Mouse (Mus musculus) ES-E14 (cell line): ENCODE data around the gene Slc10a7.

Source experiments
- ZC3H11A ChIP-seq: IDR thresholded peaks from 2 replicates; pipeline ENCODE4 v1.6.1; 2012; ENCODE audit warnings: low read depth, mild to moderate bottlenecking, inconsistent platforms, low read length, borderline replicate concordance
- ZNF384 ChIP-seq: IDR thresholded peaks from 2 replicates; pipeline ENCODE4 v1.6.1; 2012; ENCODE audit warnings: low read depth, low read length, inconsistent platforms

- TF ChIP-seq ZNF384 (no peak), ZC3H11A (no peak)
Measured at GRCm38 (mm10) chr8:78724832-78725231, 215.7 kb downstream of the Slc10a7 start.
